Mouse (Mus musculus): ENCODE measurements around the gene Robo1. TPM values are rescaled to one million over a fixed set of nuclear protein-coding genes. Genes with fewer than 3 reads are reported as not detected.

Gene Robo1
- polyA plus RNA-seq, 1 experiment from 2014 or later = 4.7 TPM

- H3K9me3 ChIP-seq (replicated peaks) = no peaks in the 10 kb centered on the region
- 0 out of 2 replicates have a peak overlapping the region, but pooled peaks have one; percentile 29 for H3K27ac ChIP-seq (replicated peaks)
- H3K4me1 ChIP-seq (replicated peaks) = no peaks in the 10 kb centered on the region
- no peak overlapping the region for H3K4me2 ChIP-seq
- no peaks in the 10 kb centered on the region for H3K36me3 ChIP-seq (replicated peaks)
- no peak overlapping the region for H3K9ac ChIP-seq
- no peaks in the 10 kb centered on the region for H3K27me3 ChIP-seq
- ATAC-seq (ENCODE audit: insufficient read depth) = no peak
- H3K4me3 ChIP-seq (replicated peaks) = no peak overlapping the region
- WGBS (ENCODE audit: insufficient replicate concordance) = 79% methylated on average over 11 of the region's 11 CpGs
Measured at GRCm38 (mm10) chr16:72686480-72687053, 378.5 kb downstream of the Robo1 start.

GRCm38 (mm10) chr16:72687651-72688050 lies 379.5 kb downstream of the Robo1 start:
- H3K36me3 ChIP-seq (replicated peaks) = no peaks in the 10 kb centered on the region
- H3K27ac ChIP-seq (replicated peaks) = 0 out of 2 replicates have a peak overlapping the region, but pooled peaks have one; percentile 24
- H3K4me1 ChIP-seq (replicated peaks) = no peaks in the 10 kb centered on the region
- no peak overlapping the region for H3K4me3 ChIP-seq (replicated peaks)
- ATAC-seq (ENCODE audit: insufficient read depth) = peak; percentile 67
- no peaks in the 10 kb centered on the region for H3K27me3 ChIP-seq
- 42% methylated on average over 3 of the region's 3 CpGs for WGBS (ENCODE audit: insufficient replicate concordance)
- H3K9me3 ChIP-seq (replicated peaks) = no peaks in the 10 kb centered on the region
- no peak overlapping the region for H3K9ac ChIP-seq
- H3K4me2 ChIP-seq = peak overlapping the region; percentile 7; the same call in 1 of the 2 replicates

GRCm38 (mm10) chr16:72688185-72688681 lies 380.1 kb downstream of the Robo1 start:
- WGBS (ENCODE audit: insufficient replicate concordance) = 73% methylated on average over 6 of the region's 6 CpGs
- peak overlapping the region; percentile 7; the same call in 1 of the 2 replicates for H3K4me2 ChIP-seq

DNA sequence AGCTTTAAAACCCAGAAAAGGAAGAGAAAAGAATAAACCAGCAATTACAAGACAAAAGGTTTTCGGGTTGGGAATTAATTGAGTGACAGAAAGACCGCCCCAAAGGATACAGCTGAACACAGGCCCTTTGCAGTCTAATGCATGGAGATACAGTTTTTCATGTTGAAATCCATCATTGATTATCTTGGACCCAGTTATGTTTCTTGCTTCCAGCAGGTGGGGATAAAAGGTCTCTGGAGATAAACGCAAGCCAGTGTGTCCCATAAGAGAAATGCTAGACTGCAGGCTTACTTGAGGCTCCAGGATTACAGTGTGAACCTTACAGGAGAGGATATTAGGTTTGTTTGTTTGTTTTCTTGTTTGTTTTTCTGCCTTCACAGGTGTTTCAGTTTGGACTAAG lies 383.8 kb downstream of the Robo1 start:
- Histone ChIP-seq H3K4me2 (no peak overlapping the region), H3K9me3 (replicated peaks) (no peaks in the 10 kb centered on the region), H3K36me3 (replicated peaks) (no peaks in the 10 kb centered on the region), H3K9ac (no peak overlapping the region), H3K4me3 (replicated peaks) (no peak overlapping the region), H3K27ac (replicated peaks) (no peak overlapping the region), H3K27me3 (no peaks in the 10 kb centered on the region), H3K4me1 (replicated peaks) (no peaks in the 10 kb centered on the region)
- WGBS (ENCODE audit: insufficient replicate concordance) = 46% methylated on average over 3 of the region's 3 CpGs
- ATAC-seq (ENCODE audit: insufficient read depth) = no peak

More at GRCm38 (mm10) chr16:72688185-72688681, 380.1 kb downstream of the Robo1 start:
- ATAC-seq (ENCODE audit: insufficient read depth) = peak; percentile 82
- H3K4me3 ChIP-seq (replicated peaks) = no peak overlapping the region
- no peaks in the 10 kb centered on the region for H3K9me3 ChIP-seq (replicated peaks)
- no peak overlapping the region for H3K9ac ChIP-seq
- no peaks in the 10 kb centered on the region for H3K36me3 ChIP-seq (replicated peaks)
- H3K27me3 ChIP-seq = no peaks in the 10 kb centered on the region
- peak overlapping the region; percentile 58 for H3K27ac ChIP-seq (replicated peaks)
- H3K4me1 ChIP-seq (replicated peaks) = no peaks in the 10 kb centered on the region

GRCm38 (mm10) chr16:72693446-72694274 lies 385.6 kb downstream of the Robo1 start:
- no peak overlapping the region for H3K4me3 ChIP-seq (replicated peaks)
- no peak overlapping the region for H3K4me2 ChIP-seq
- no peaks in the 10 kb centered on the region for H3K9me3 ChIP-seq (replicated peaks)
- no peaks in the 10 kb centered on the region for H3K36me3 ChIP-seq (replicated peaks)
- ATAC-seq (ENCODE audit: insufficient read depth) = no peak
- no peak overlapping the region for H3K9ac ChIP-seq
- 62% methylated on average over 14 of the region's 14 CpGs for WGBS (ENCODE audit: insufficient replicate concordance)
- H3K27me3 ChIP-seq = no peaks in the 10 kb centered on the region
- no peak overlapping the region for H3K27ac ChIP-seq (replicated peaks)
- no peaks in the 10 kb centered on the region for H3K4me1 ChIP-seq (replicated peaks)

DNA sequence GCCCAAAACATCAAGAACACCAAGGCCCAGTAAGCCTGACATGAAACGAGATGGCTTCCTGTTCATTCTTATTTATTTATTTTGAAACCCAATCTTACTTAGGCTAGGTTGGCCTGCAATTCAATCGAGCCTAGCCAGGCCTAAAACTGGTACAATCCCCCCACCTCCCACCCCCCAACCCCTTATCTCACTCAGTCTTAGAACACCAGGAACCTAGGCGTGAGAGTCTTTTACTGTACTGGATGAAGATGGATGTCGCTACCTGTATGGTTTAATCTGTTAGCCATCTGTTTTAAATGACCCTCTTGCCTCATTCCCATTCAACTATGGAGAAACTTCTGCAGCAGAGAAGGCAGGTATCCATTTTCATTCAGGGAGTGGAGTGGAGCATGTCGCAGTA lies 386.7 kb downstream of the Robo1 start:
- no peak overlapping the region for H3K4me2 ChIP-seq
- no peaks in the 10 kb centered on the region for H3K27me3 ChIP-seq
- WGBS (ENCODE audit: insufficient replicate concordance) = 50% methylated on average over 5 of the region's 5 CpGs
- no peaks in the 10 kb centered on the region for H3K36me3 ChIP-seq (replicated peaks)
- H3K9me3 ChIP-seq (replicated peaks) = no peaks in the 10 kb centered on the region
- H3K4me1 ChIP-seq (replicated peaks) = no peaks in the 10 kb centered on the region
- no peak for ATAC-seq (ENCODE audit: insufficient read depth)
- no peak overlapping the region for H3K9ac ChIP-seq
- no peak overlapping the region for H3K27ac ChIP-seq (replicated peaks)
- H3K4me3 ChIP-seq (replicated peaks) = no peak overlapping the region

GRCm38 (mm10) chr16:72699238-72700006 lies 391.3 kb downstream of the Robo1 start:
- Histone ChIP-seq H3K9me3 (replicated peaks) (no peaks in the 10 kb centered on the region), H3K4me3 (replicated peaks) (no peak overlapping the region), H3K4me1 (replicated peaks) (no peaks in the 10 kb centered on the region), H3K27ac (replicated peaks) (no peak overlapping the region), H3K27me3 (no peaks in the 10 kb centered on the region), H3K9ac (no peak overlapping the region), H3K36me3 (replicated peaks) (no peaks in the 10 kb centered on the region), H3K4me2 (no peak overlapping the region)
- no peak for ATAC-seq (ENCODE audit: insufficient read depth)
- 51% methylated on average over 12 of the region's 12 CpGs for WGBS (ENCODE audit: insufficient replicate concordance)

DNA sequence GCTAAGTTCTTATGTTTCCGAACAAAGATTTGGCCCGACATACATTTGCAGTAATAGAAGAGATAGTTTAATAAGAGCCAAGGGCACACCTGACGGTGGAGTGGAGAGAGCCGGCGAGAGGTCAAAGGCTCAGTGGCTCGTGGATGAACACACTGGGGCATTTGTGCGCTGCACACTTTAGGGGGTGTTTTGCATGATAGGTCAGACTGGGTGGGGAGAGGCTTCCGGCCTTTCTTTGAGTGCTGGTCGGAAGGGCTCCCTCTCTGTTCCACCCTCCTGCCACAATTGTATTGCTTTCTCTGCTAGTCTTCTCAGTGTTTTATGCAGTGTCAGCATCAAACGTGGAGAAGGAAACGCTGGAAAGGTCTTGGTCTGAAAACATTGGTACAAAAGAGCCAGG lies 392.2 kb downstream of the Robo1 start:
- Histone ChIP-seq H3K4me2 (no peak overlapping the region), H3K27ac (replicated peaks) (no peak overlapping the region), H3K36me3 (replicated peaks) (no peaks in the 10 kb centered on the region), H3K9me3 (replicated peaks) (no peaks in the 10 kb centered on the region), H3K4me3 (replicated peaks) (no peak overlapping the region), H3K4me1 (replicated peaks) (no peaks in the 10 kb centered on the region), H3K9ac (no peak overlapping the region), H3K27me3 (no peaks in the 10 kb centered on the region)
- WGBS (ENCODE audit: insufficient replicate concordance) = 72% methylated on average over 11 of the region's 11 CpGs
- ATAC-seq (ENCODE audit: insufficient read depth) = no peak

GRCm38 (mm10) chr16:72703486-72703885 lies 395.4 kb downstream of the Robo1 start:
- H3K36me3 ChIP-seq (replicated peaks) = no peaks in the 10 kb centered on the region
- H3K9ac ChIP-seq = no peak overlapping the region
- H3K4me2 ChIP-seq = no peak overlapping the region
- no peak overlapping the region for H3K4me3 ChIP-seq (replicated peaks)
- no peak for ATAC-seq (ENCODE audit: insufficient read depth)
- H3K27me3 ChIP-seq = no peaks in the 10 kb centered on the region
- H3K9me3 ChIP-seq (replicated peaks) = no peaks in the 10 kb centered on the region
- no peak overlapping the region for H3K27ac ChIP-seq (replicated peaks)
- 68% methylated on average over 6 of the region's 6 CpGs for WGBS (ENCODE audit: insufficient replicate concordance)
- H3K4me1 ChIP-seq (replicated peaks) = no peaks in the 10 kb centered on the region

DNA sequence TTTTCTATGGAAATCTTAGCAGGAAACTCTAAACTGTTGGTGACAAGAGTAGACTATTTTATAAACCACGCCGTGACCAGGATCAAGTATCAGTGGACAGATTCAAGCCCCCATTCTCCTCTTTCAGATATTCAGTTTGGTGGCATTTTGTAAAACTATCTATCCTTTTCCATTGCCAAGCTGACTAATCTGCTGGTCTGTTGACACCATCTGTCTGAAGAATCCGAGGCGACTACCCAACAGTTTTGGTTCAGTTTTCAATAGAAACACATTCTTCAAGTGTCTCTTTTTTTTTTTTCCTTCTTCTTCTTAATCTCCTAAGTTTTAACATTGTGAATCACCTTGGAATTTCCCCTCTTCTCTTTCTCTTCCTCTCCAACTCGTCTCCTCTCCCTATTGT lies 397.7 kb downstream of the Robo1 start:
- Histone ChIP-seq H3K27ac (replicated peaks) (no peak overlapping the region), H3K9me3 (replicated peaks) (no peaks in the 10 kb centered on the region), H3K27me3 (no peaks in the 10 kb centered on the region), H3K36me3 (replicated peaks) (no peaks in the 10 kb centered on the region), H3K4me2 (no peak overlapping the region), H3K9ac (no peak overlapping the region), H3K4me1 (replicated peaks) (no peaks in the 10 kb centered on the region), H3K4me3 (replicated peaks) (no peak overlapping the region)
- WGBS (ENCODE audit: insufficient replicate concordance) = 57% methylated on average over 5 of the region's 5 CpGs
- ATAC-seq (ENCODE audit: insufficient read depth) = no peak

DNA sequence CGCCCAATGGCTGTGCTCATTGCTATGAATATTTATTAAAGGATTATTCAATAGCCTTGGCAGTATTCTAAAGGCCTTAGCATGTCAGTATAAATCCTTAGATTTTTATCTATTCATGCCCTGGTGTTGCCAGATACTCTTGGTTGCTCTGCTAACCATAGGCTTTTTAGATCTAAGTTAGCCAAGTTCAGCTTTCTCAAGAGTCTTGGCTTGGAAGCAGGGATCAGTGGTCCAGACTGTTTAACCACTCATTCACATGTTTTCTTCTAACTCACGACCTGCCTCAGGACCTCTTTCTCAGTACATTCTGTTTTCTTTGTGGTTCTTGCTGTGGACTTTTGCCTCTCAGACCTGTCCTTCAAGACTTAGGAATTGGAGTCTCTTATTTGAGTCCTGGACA lies 400.4 kb downstream of the Robo1 start:
- no peak overlapping the region for H3K4me2 ChIP-seq
- H3K27ac ChIP-seq (replicated peaks) = no peak overlapping the region
- H3K36me3 ChIP-seq (replicated peaks) = no peaks in the 10 kb centered on the region
- no peak for ATAC-seq (ENCODE audit: insufficient read depth)
- no peaks in the 10 kb centered on the region for H3K27me3 ChIP-seq
- 50% methylated on average over 2 of the region's 2 CpGs for WGBS (ENCODE audit: insufficient replicate concordance)
- no peaks in the 10 kb centered on the region for H3K9me3 ChIP-seq (replicated peaks)
- no peak overlapping the region for H3K9ac ChIP-seq
- no peaks in the 10 kb centered on the region for H3K4me1 ChIP-seq (replicated peaks)
- H3K4me3 ChIP-seq (replicated peaks) = no peak overlapping the region

All from liver, embryonic 15.5 days (tissue).